Mouse (Mus musculus) midbrain, embryonic 12.5 days (tissue): ENCODE measurements around the gene Mfsd5. TPM values are rescaled to one million over a fixed set of nuclear protein-coding genes. Genes with fewer than 3 reads are reported as not detected.

Experiments
- ATAC-seq: fragments of 200-750 bp; cut with Nextera tagmentation; 2 replicates; pipeline ENCODE4 v1.8.0; 2017; ENCODE audit warnings: low read depth, moderate TSS enrichment, moderate library complexity; ENCODE audit not compliant: low FRiP score
- H3K27ac ChIP-seq: fragments of 300-500 bp; sonication (generic); replicated peaks from 2 replicates; pipeline ENCODE4 v1.5.1; 2016; ENCODE audit warnings: mild to moderate bottlenecking
- H3K27me3 ChIP-seq: fragments of 300-500 bp; sonication (generic); 2 replicates; pipeline ENCODE4 v1.6.1; 2016; ENCODE audit warnings: mild to moderate bottlenecking
- H3K36me3 ChIP-seq: fragments of 300-500 bp; sonication (generic); 2 replicates; pipeline ENCODE4 v1.6.1; 2016
- H3K4me1 ChIP-seq: fragments of 300-500 bp; sonication (generic); 2 replicates; pipeline ENCODE4 v1.6.1; 2016
- H3K4me2 ChIP-seq: fragments of 300-500 bp; sonication (generic); replicated peaks from 2 replicates; pipeline ENCODE4 v1.6.1; 2016; ENCODE audit warnings: mild to moderate bottlenecking, moderate library complexity
- H3K4me3 ChIP-seq: fragments of 300-500 bp; sonication (generic); 2 replicates; pipeline ENCODE4 v1.5.1; 2016; ENCODE audit warnings: mild to moderate bottlenecking
- H3K9ac ChIP-seq: fragments of 300-500 bp; sonication (generic); replicated peaks from 2 replicates; pipeline ENCODE4 v1.6.1; 2016; ENCODE audit warnings: mild to moderate bottlenecking, moderate library complexity
- H3K9me3 ChIP-seq: fragments of 300-500 bp; sonication (generic); 2 replicates; pipeline ENCODE4 v1.6.1; 2016; ENCODE audit warnings: mild to moderate bottlenecking
- WGBS: fragments of 180-500 bp; shearing (Covaris S2); methylation state at CpG from one replicate; pipeline ENCODE4 v1.1.7; 2016; 5-methylcytosine and 5-hydroxymethylcytosine counted together
- polyA plus RNA-seq: library from polyadenylated mRNA; unstranded; fragments of >200 nt; fragmentation: Nextera tagmentation; extraction: Ambion mirVana; gene quantifications from 2 replicates; pipeline ENCODE4 v1.2.1, GENCODE M21; 2016

The Mfsd5 gene
- polyA plus RNA-seq, 1 experiment from 2014 or later: 57.7 TPM

DNA sequence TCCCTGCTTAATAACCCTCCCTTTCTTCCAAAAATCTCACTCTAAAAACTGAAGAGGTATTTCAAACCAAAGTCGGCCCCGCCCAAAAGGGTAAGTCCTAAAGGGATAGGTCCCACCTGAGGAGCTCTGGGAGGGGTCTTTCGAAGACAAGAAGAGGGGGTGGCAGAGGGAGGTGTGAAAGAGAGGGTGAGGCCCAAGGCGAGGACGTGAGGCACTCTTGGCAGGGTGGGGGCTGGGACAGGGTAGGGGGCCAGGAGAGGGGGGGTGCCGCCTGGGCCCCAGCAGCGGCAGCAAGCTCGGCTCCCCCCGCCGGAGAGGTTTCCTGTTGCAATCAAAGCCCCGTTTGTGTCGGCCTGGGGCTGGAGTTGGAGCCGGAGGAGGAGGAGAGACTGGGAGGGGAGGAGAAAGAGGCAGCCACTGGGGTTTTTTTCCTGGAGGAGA lies 30.0 kb upstream of the Mfsd5 start:
- H3K4me3 ChIP-seq: no peak overlapping the region
- ATAC-seq: no peak

DNA sequence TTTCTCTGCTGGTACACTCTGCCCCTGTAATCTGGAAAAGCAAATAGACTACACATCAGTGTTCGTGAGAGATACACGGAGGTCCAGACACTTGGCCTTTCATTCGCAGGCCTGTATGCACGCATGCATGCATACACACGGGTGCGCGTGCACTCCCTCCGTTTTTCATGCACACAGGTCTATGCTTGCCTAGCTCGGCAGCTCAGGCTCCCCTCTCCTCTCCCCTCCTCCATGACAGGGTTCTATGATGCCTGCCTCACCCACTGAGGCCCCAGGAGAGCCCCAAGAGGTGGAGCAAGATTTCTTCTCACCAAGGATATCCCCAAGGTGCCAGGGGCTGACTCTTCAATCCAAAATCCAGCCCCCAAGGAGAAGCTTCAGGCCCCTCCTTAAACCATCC lies 29.3 kb upstream of the Mfsd5 start:
- H3K36me3 ChIP-seq: no peaks in the 10 kb centered on the region
- 0 out of 2 replicates have a peak overlapping the region, but pooled peaks have one; percentile 6 for H3K27ac ChIP-seq
- no peak overlapping the region for H3K9ac ChIP-seq
- H3K4me3 ChIP-seq: no peak overlapping the region
- no peak for ATAC-seq
- H3K27me3 ChIP-seq: peaks cover 96% of the 10 kb centered on the region
- peak overlapping the region; percentile 17; the same call in 1 of the 2 replicates for H3K4me2 ChIP-seq
- no peaks in the 10 kb centered on the region for H3K9me3 ChIP-seq
- 55% methylated on average over 9 of the region's 9 CpGs for WGBS
- H3K4me1 ChIP-seq: peaks cover 43% of the 10 kb centered on the region

More for the DNA sequence above, 30.0 kb upstream of the Mfsd5 start:
- Histone ChIP-seq H3K27me3 (peaks cover 96% of the 10 kb centered on the region), H3K4me1 (peaks cover 46% of the 10 kb centered on the region), H3K9me3 (no peaks in the 10 kb centered on the region), H3K4me2 (peak overlapping the region; percentile 17), H3K9ac (no peak overlapping the region), H3K27ac (0 out of 2 replicates have a peak overlapping the region, but pooled peaks have one; percentile 6), H3K36me3 (no peaks in the 10 kb centered on the region)
- WGBS: 5% methylated on average over 12 of the region's 13 CpGs

DNA sequence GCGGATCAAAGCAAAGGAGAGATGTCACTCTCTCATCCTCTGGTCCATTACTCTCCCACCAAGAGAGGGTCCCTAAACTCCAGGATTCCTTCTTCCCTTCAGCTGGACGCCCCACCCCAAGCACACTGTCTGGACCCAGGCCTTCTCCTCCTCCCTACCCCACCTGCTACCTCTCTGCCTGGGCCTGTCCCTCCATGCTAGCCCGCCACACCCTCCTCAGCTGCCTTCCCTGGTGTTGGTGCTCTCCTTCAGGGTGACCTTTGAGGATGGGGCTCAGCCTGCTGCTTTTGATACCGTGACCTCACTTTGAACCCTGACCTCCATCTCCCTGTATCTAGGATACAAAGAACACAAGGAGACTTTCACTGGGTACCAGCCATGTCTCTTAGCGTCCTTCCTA lies 28.7 kb upstream of the Mfsd5 start:
- ATAC-seq: no peak
- Histone ChIP-seq H3K36me3 (no peaks in the 10 kb centered on the region), H3K27ac (no peak overlapping the region), H3K4me1 (peaks cover 37% of the 10 kb centered on the region), H3K4me3 (no peak overlapping the region), H3K4me2 (no peak overlapping the region), H3K9me3 (no peaks in the 10 kb centered on the region), H3K27me3 (peaks cover 96% of the 10 kb centered on the region), H3K9ac (no peak overlapping the region)
- WGBS: 44% methylated on average over 5 of the region's 5 CpGs

DNA sequence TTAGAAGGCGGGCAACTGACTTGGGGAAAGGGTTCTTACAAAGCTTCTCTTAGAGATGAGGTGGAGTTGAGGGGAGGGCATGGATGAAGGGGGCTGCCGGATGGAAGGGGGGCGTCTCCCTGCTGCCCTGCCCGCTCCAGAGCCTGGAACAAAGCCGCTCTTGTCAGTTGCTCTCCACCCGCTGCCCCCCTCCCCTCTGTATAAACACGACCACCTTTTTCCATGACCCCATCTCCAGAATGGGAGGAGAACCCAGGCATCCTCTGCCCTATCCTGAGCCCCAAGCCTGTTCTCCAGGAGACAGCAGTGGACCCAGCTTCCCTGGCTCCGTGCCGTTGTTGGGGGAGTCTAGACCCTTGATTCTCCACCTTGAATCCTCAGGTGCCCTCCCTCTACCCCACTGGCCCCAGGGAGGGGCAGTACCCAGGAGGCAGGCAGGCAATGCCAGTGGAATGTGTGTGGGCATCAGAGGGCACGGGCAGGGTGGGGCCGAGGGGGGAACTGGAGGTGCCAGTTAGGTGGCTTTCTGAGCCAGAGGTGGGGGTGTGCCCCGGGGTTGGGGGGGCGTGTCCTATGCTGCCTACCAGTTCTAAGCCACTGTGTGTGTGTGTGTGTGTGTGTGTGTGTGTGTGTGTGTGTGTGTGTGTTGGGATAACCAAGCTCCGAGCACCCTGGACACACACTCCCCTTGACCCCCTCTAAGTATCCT lies 23.6 kb upstream of the Mfsd5 start:
- Histone ChIP-seq H3K9me3 (no peaks in the 10 kb centered on the region), H3K36me3 (no peaks in the 10 kb centered on the region), H3K27ac (no peak overlapping the region), H3K4me3 (0 out of 2 replicates have a peak overlapping the region, but pooled peaks have one; percentile 54), H3K4me1 (peaks cover 23% of the 10 kb centered on the region), H3K27me3 (peaks cover 94% of the 10 kb centered on the region), H3K4me2 (peak overlapping the region; percentile 21; the same call in 1 of the 2 replicates), H3K9ac (no peak overlapping the region)
- ATAC-seq: no peak
- WGBS: 57% methylated on average over 13 of the region's 14 CpGs

DNA sequence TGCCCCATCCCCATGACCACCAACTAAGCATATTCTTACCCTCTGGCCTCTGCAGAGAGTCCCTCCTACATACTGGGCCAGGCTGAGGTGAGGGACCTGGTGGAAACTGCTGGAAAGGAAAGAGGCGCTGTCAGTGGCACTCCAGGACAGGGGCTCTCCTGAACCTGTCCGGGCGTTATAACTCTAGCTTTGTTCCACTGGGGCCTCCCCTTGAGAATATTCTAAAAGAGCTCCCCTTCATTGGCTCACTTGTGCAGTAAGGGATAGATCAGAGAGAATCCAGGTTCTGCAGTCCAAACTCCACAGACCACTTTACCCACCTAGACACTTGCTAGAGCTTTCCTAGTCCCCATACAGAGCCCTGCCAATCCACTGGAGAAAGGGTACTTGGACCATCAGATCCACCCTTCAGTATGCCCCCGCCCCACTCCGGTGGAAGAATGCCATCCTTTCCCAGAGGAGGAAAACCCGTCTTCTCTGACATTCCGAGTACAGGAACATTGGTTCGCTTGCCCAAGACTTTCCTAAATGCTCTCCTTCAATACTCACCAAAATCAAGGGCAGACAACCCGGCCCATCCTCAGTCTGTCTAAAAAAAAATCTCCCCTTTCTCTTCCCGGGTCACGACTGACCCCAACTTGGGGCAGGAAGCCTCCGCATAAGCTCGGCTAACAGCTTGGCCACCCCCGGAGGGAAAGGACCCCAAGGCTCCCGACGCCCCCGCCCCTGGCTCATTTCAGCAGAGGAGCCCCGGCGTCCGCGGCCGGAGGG lies 22.6 kb upstream of the Mfsd5 start:
- H3K36me3 ChIP-seq: no peaks in the 10 kb centered on the region

GRCm38 (mm10) chr15:102257202-102258075 lies 21.8 kb upstream of the Mfsd5 start, which contains the start of gene Rarg:
TSS of gene Rarg (minus strand) at chr15:102257517.
- ATAC-seq: peak; percentile 23; the same call in 1 of the 2 replicates
- H3K27me3 ChIP-seq: peaks cover 85% of the 10 kb centered on the region
- WGBS: under 1% methylated on average over 40 of the region's 46 CpGs
- no peaks in the 10 kb centered on the region for H3K36me3 ChIP-seq
- peak within 1 kb of the TSS; percentile 86 for H3K4me2 ChIP-seq
- no peaks in the 10 kb centered on the region for H3K9me3 ChIP-seq
- peaks cover 23% of the 10 kb centered on the region for H3K4me1 ChIP-seq
- H3K27ac ChIP-seq: peak within 1 kb of the TSS; percentile 7; the same call in 1 of the 2 replicates
- H3K4me3 ChIP-seq: peak within 1 kb of the TSS; percentile 54
- peak within 1 kb of the TSS; percentile 52 for H3K9ac ChIP-seq

More for the DNA sequence above, 22.6 kb upstream of the Mfsd5 start:
- Histone ChIP-seq H3K27ac (no peak overlapping the region), H3K4me2 (peak overlapping the region; percentile 86), H3K9me3 (no peaks in the 10 kb centered on the region), H3K4me1 (peaks cover 23% of the 10 kb centered on the region), H3K27me3 (peaks cover 87% of the 10 kb centered on the region), H3K4me3 (peak overlapping the region; percentile 54), H3K9ac (peak overlapping the region; percentile 52)
- ATAC-seq: peak; percentile 16; the same call in 1 of the 2 replicates
- WGBS: 8% methylated on average over 21 of the region's 22 CpGs

- H3K4me1 ChIP-seq: peaks cover 23% of the 10 kb centered on the region
- H3K36me3 ChIP-seq: no peaks in the 10 kb centered on the region
- H3K9me3 ChIP-seq: no peaks in the 10 kb centered on the region
- ATAC-seq: no peak
- H3K4me2 ChIP-seq: peak overlapping the region; percentile 86; the same call in 1 of the 2 replicates
- WGBS: 4% methylated on average over 12 of the region's 12 CpGs
- no peak overlapping the region for H3K9ac ChIP-seq
- H3K27me3 ChIP-seq: peaks cover 83% of the 10 kb centered on the region
- H3K4me3 ChIP-seq: peak overlapping the region; percentile 54; the same call in 1 of the 2 replicates
- no peak overlapping the region; the same call in 1 of the 2 replicates for H3K27ac ChIP-seq
Measured at GRCm38 (mm10) chr15:102258076-102258470, 21.2 kb upstream of the Mfsd5 start.

GRCm38 (mm10) chr15:102258581-102259253 lies 20.5 kb upstream of the Mfsd5 start:
- 5% methylated on average over 11 of the region's 11 CpGs for WGBS
- Histone ChIP-seq H3K27ac (no peak overlapping the region), H3K4me1 (peaks cover 23% of the 10 kb centered on the region), H3K4me2 (no peak overlapping the region), H3K9ac (no peak overlapping the region), H3K9me3 (no peaks in the 10 kb centered on the region), H3K36me3 (no peaks in the 10 kb centered on the region), H3K4me3 (no peak overlapping the region), H3K27me3 (peaks cover 82% of the 10 kb centered on the region)
- ATAC-seq: no peak

- Histone ChIP-seq H3K27ac (no peak overlapping the region), H3K4me2 (no peak overlapping the region), H3K4me3 (no peak overlapping the region), H3K36me3 (no peaks in the 10 kb centered on the region), H3K9me3 (no peaks in the 10 kb centered on the region), H3K27me3 (peaks cover 43% of the 10 kb centered on the region), H3K4me1 (peaks cover 13% of the 10 kb centered on the region), H3K9ac (no peak overlapping the region)
- no peak for ATAC-seq
- 51% methylated on average over 7 of the region's 7 CpGs for WGBS
Measured at GRCm38 (mm10) chr15:102262582-102262981, 16.7 kb upstream of the Mfsd5 start.

DNA sequence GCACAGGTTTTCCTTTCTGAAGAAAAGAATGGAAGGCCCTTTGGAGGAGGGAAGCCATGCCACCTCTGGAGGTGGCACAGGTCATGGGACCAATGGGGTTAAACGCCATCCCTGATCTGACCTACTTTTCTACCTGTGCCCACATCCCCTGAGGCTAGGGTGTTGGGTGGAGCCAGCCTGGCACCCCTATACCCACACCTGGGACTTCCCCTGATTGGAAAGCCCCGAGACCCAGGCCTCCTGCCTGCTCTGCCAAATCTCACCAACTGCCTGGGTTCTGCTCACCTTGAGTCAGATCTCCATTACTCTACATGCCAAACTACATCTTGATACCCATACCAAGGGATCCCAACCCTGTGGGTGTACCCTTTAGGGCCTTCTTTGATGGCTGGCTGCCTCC lies 16.2 kb upstream of the Mfsd5 start:
- no peak overlapping the region for H3K4me3 ChIP-seq
- peaks cover 9% of the 10 kb centered on the region; the same call in 1 of the 2 replicates for H3K4me1 ChIP-seq
- no peak overlapping the region for H3K27ac ChIP-seq
- H3K4me2 ChIP-seq: no peak overlapping the region
- no peaks in the 10 kb centered on the region for H3K9me3 ChIP-seq
- WGBS: 79% methylated on average over 2 of the region's 2 CpGs
- H3K36me3 ChIP-seq: no peaks in the 10 kb centered on the region
- peaks cover 38% of the 10 kb centered on the region for H3K27me3 ChIP-seq
- no peak overlapping the region for H3K9ac ChIP-seq
- no peak for ATAC-seq

DNA sequence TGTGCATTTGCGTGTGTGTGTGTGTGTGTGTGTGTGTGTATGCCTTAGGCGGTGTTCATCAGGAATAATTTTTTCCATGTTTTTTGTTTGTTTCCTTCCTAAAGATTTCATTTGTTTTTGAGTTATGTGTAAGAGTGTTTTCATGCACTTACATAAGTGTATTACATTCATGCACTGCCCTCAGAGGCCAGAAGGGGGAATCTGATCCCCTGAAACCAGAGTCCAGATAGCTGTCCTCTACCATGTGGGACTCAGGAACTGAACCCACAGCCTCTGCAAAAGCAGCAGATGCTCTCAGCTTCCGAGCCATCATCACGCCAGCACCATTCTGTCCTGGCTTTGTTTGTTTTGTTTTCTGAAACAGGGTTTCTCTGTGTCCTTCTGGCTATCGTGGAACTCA lies 13.7 kb upstream of the Mfsd5 start:
- no peak overlapping the region for H3K4me3 ChIP-seq
- peaks cover 4% of the 10 kb centered on the region for H3K4me1 ChIP-seq
- no peak overlapping the region for H3K27ac ChIP-seq
- no peaks in the 10 kb centered on the region for H3K36me3 ChIP-seq
- no peak for ATAC-seq
- no peak overlapping the region for H3K4me2 ChIP-seq
- H3K9ac ChIP-seq: no peak overlapping the region
- H3K27me3 ChIP-seq: peaks cover 29% of the 10 kb centered on the region
- H3K9me3 ChIP-seq: no peaks in the 10 kb centered on the region
- WGBS: 89% methylated on average over 5 of the region's 5 CpGs
